Mouse (Mus musculus): ENCODE measurements around the gene Tdpoz4. TPM values are rescaled to one million over a fixed set of nuclear protein-coding genes. Genes with fewer than 3 reads are reported as not detected.
"Not testable (repeated sequence)": the region's sequence is repeated elsewhere in the genome, so short reads cannot be mapped to it uniquely, and the experiment has no call there.

Gene Tdpoz4
- not detected in 2 replicates for polyA plus RNA-seq (2015; fragmentation: Nextera tagmentation; extraction: Ambion mirVana)

DNA sequence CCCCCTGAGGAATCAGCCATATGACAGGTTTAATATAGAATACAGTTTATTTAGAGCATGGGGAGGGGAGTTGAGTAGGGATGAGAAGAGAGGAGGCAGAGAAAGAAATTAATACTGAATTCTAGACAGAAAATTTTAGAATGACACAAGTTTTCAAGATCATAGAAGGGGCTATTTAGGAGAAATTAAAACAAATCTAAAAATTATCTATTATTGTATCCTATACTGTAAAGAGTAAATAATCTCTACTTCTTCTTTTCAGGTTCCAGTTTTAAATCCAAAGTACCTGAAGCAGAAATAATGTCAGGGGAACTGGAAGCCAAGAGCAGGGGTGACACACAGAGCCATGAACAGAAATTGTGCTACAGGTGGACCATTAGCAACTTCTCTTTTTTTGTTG, at the start of gene Tdpoz4:
TSS of gene Tdpoz4 (plus strand) at position 301 of the 400 bp plus-strand sequence.
- not testable (repeated sequence) for ATAC-seq; H3K4me1 ChIP-seq; H3K9ac ChIP-seq; H3K36me3 ChIP-seq (ENCODE audit: poor library complexity, severe bottlenecking); H3K27ac ChIP-seq; H3K9me3 ChIP-seq (replicated peaks); H3K4me3 ChIP-seq; H3K4me2 ChIP-seq; H3K27me3 ChIP-seq

DNA sequence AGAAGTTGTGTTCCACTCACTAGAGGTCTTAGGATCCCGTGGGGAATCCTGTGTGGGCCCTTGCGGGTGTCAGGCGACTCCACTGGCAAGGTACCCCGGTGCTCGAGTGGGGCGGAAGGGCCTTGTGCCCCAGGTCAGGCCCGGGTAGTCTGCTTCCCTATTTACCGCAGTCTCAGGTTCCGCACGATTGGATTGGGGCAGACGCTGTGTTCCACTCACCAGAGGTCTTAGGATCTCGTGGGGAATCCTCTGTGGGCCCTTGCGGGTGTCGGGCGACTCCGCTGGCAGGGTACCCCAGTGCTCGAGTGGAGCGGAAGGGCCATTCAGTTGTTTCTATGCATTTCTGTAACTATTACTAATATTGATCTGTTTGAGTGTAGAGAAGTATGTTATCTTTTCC, 42.2 kb upstream of the Tdpoz4 start:
- ATAC-seq; H3K4me1 ChIP-seq; H3K36me3 ChIP-seq (ENCODE audit: poor library complexity, severe bottlenecking); H3K9me3 ChIP-seq (replicated peaks); H3K9ac ChIP-seq; H3K27me3 ChIP-seq; H3K4me3 ChIP-seq; H3K27ac ChIP-seq; H3K4me2 ChIP-seq: not testable (repeated sequence)
- 92% methylated on average over 18 of the region's 18 CpGs for WGBS

DNA sequence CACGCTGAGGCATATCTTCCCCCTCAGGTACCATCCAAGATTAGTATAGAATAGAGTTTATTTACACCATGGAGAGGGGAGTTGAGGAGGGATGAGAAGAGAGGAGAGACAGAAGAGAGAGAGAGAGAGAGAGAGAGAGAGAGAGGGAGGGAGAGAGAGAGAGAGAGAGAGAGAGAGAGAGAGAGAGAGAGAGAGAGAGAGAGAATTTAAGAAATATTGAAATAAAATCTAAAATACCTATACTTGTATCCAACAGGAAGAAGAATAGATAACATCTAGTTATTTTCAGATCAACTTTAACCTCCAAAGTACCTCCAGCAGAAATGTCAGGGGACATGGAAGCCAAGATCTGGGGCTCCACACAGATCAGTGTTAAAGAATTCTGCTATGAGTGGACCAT, 23.5 kb upstream of the Tdpoz4 start, which contains the start of gene Gm5773:
TSS of gene Gm5773 (plus strand) at position 301 of the 400 bp plus-strand sequence.
- not testable (repeated sequence) for ATAC-seq; H3K4me2 ChIP-seq; H3K27me3 ChIP-seq; H3K4me3 ChIP-seq; H3K9ac ChIP-seq; H3K27ac ChIP-seq; H3K4me1 ChIP-seq; H3K36me3 ChIP-seq (ENCODE audit: poor library complexity, severe bottlenecking); H3K9me3 ChIP-seq (replicated peaks)
- 92% methylated on average over 1 of the region's 1 CpGs for WGBS

- H3K9ac ChIP-seq; H3K4me2 ChIP-seq; H3K9me3 ChIP-seq (replicated peaks); H3K4me3 ChIP-seq; H3K36me3 ChIP-seq (ENCODE audit: poor library complexity, severe bottlenecking); H3K4me1 ChIP-seq; ATAC-seq; H3K27ac ChIP-seq; H3K27me3 ChIP-seq: not testable (repeated sequence)
Measured at GRCm38 (mm10) chr3:93813341-93813740, 17.1 kb downstream of the Tdpoz4 start.

DNA sequence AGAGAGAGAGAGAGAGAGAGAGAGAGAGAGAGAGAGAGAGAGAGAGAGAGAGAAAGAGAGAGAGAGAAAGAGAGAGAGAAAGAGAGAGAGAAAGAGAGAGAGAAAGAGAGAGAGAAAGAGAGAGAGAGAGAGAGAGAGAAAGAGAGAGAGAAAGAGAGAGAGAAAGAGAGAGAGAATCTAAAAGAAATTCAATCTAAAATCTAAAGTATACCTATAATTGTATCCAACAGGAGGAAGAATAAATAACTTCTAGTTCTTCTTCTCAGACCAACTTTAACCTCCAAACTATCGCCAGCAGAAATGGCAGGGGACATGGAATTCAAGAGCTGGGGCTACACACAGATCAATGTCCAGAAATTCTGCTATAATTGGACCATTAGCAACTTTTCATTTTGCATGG, 29.5 kb downstream of the Tdpoz4 start, which contains the start of gene Tdpoz3:
TSS of gene Tdpoz3 (plus strand) at position 301 of the 400 bp plus-strand sequence.
- H3K9me3 ChIP-seq (replicated peaks); H3K27ac ChIP-seq; H3K9ac ChIP-seq; H3K4me1 ChIP-seq; H3K4me2 ChIP-seq; ATAC-seq; H3K4me3 ChIP-seq; H3K27me3 ChIP-seq; H3K36me3 ChIP-seq (ENCODE audit: poor library complexity, severe bottlenecking): not testable (repeated sequence)
- WGBS: 84% methylated on average over 1 of the region's 1 CpGs

Other genes starting within 250 kb of the Tdpoz4 start
- 69.1 and 89.9 TPM in 2 replicates for gene S100a10, start 241.3 kb upstream of the Tdpoz4 start, polyA plus RNA-seq (2015; fragmentation: Nextera tagmentation; extraction: Ambion mirVana)
- not detected in 2 replicates for gene Tdpoz2, start 143.7 kb upstream of the Tdpoz4 start, polyA plus RNA-seq (2015; fragmentation: Nextera tagmentation; extraction: Ambion mirVana)
- gene Tdpoz1, start 120.1 kb upstream of the Tdpoz4 start, polyA plus RNA-seq (2015; fragmentation: Nextera tagmentation; extraction: Ambion mirVana): not detected in 2 replicates
- gene Gm37596, start 103.3 kb upstream of the Tdpoz4 start, polyA plus RNA-seq (2015; fragmentation: Nextera tagmentation; extraction: Ambion mirVana): not detected in 2 replicates
- not detected in 2 replicates for gene Gm5773, start 23.4 kb upstream of the Tdpoz4 start, polyA plus RNA-seq (2015; fragmentation: Nextera tagmentation; extraction: Ambion mirVana)
- not detected in 2 replicates for gene Tdpoz3, start 29.6 kb downstream of the Tdpoz4 start, polyA plus RNA-seq (2015; fragmentation: Nextera tagmentation; extraction: Ambion mirVana)
- gene Gm9117, start 147.1 kb downstream of the Tdpoz4 start, polyA plus RNA-seq (2015; fragmentation: Nextera tagmentation; extraction: Ambion mirVana): not detected in 2 replicates
- gene Tdpoz5, start 164.9 kb downstream of the Tdpoz4 start, polyA plus RNA-seq (2015; fragmentation: Nextera tagmentation; extraction: Ambion mirVana): not detected in 2 replicates

Measured in forebrain, embryonic 13.5 days (tissue).